Mouse (Mus musculus): Measurements from ENCODE around the gene Rbms1. TPM values are rescaled to one million over a fixed set of nuclear protein-coding genes. Genes with fewer than 3 reads are reported as not detected.
A peak's percentile ranks its signal among the peaks of the same experiment; 100 is the strongest.

Rbms1 gene
- polyA plus RNA-seq, 1 experiment from 2014 or later, result 65.2 TPM

DNA sequence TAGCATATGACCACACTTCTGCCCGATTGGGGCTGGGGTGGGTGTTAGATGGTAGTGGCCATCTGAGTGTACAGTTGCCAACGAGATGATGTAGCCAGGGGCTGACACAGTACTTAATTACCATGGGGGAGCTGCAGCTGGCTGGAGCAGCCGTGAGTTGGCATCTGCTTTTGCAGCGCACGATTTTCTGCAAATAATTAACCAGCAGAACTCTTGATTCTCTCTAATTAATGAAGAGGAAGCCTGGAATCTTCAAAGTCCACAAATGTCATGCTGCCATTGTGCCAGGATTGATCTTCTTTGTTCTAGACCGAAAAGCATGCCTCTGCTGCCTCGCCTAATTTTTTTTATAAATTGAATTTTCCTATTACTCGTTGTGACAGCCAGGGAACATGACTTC lies 249.1 kb downstream of the Rbms1 start:
- Histone ChIP-seq H3K4me2 (no peak overlapping the region; the same call in 1 of the 2 replicates), H3K9ac (replicated peaks) (no peak overlapping the region), H3K27ac (replicated peaks) (no peak overlapping the region), H3K9me3 (replicated peaks) (no peaks in the 10 kb centered on the region), H3K4me3 (replicated peaks) (no peak overlapping the region), H3K4me1 (peaks cover 22% of the 10 kb centered on the region), H3K36me3 (no peaks in the 10 kb centered on the region), H3K27me3 (replicated peaks) (no peaks in the 10 kb centered on the region)
- WGBS, result 19% methylated on average over 8 of the region's 8 CpGs
- peak; percentile 75; the same call in 1 of the 2 replicates for ATAC-seq (ENCODE audit: low FRiP score)

DNA sequence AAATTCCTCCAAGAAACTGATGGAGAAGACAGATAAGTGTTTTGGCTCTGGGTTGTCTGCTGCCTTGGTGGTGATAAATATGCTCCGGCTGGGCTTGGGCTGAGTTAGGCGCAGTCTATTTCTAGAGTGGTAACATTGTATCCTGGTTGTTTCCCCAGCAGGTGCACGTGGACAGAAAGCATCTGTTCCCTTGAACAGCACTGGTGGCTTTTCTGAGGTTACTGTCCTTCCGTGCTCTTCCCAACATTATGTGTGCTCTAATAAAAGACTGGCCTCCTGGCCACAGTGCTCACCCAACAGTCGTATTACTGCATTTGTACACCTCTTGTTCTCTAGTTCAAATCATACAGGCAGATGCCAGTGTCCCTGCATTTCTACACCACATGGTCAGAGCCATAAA lies 250.1 kb downstream of the Rbms1 start:
- H3K9ac ChIP-seq (replicated peaks), result no peak overlapping the region
- WGBS, result 78% methylated on average over 5 of the region's 5 CpGs
- H3K36me3 ChIP-seq, result no peaks in the 10 kb centered on the region
- H3K4me2 ChIP-seq, result no peak overlapping the region
- no peak for ATAC-seq (ENCODE audit: low FRiP score)
- H3K27me3 ChIP-seq (replicated peaks), result no peaks in the 10 kb centered on the region
- H3K4me1 ChIP-seq, result peaks cover 22% of the 10 kb centered on the region
- no peak overlapping the region for H3K27ac ChIP-seq (replicated peaks)
- H3K9me3 ChIP-seq (replicated peaks), result no peaks in the 10 kb centered on the region
- H3K4me3 ChIP-seq (replicated peaks), result no peak overlapping the region

DNA sequence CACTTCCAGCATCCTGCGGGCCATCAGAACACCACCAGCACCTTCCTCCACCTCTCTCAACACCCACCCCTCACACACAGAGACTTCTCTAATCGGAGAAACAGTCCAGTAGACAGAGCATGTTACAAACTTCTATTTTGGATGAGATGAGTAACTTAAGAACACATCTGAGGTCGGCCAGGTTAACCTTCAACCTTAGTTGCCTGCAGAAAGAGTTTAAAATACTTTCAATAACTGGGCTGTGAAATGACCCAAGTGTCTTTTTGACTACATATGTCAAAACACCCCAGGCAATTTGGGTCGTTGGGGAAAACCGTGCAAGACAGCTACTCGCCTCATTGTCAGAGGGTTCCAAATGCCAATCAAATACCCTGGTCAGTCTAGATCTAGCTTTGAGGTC lies 250.5 kb downstream of the Rbms1 start:
- 84% methylated on average over 6 of the region's 6 CpGs for WGBS

DNA sequence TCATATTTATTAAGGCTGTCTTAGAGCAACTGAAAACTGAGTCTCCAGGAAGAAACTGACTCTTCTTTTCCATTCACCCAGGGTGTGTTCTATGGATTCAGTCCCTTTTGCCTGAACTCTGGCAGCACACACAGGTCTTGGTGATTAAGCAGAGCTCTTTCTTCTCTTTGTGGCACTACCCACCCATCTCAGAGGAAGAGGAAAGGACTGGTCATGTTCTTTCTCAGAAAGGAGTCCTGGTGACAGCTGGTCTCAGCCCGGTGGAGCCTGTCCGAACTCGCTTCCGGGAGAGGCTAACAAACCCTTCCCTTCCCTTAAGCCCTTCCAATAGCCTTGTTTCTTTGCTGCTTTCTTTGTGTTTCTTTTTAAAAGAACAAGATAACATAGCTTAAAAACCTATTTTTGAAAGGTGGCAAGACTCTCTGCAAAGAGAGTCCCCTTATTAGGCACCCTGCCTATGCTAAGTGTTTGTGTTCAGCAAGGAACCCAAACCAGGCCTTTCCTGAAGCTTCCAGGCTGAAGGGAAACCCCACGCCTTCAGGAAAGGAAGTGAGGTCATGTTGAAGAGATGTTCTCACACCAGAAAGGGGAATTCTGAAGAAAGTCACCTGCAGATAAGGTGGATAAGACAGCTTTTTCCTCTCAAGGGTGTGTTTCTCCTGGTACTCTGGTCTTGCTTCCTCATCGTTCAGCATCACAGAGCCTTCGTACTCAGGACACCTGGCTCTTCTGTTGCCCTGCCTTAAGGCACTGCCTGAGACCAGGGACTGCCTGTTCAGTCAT lies 251.7 kb downstream of the Rbms1 start:
- no peaks in the 10 kb centered on the region for H3K27me3 ChIP-seq (replicated peaks)
- no peak overlapping the region for H3K27ac ChIP-seq (replicated peaks)
- WGBS, result 94% methylated on average over 7 of the region's 7 CpGs
- H3K4me2 ChIP-seq, result no peak overlapping the region
- no peak overlapping the region for H3K9ac ChIP-seq (replicated peaks)
- peaks cover 22% of the 10 kb centered on the region for H3K4me1 ChIP-seq
- H3K4me3 ChIP-seq (replicated peaks), result no peak overlapping the region
- no peaks in the 10 kb centered on the region for H3K36me3 ChIP-seq
- no peaks in the 10 kb centered on the region for H3K9me3 ChIP-seq (replicated peaks)
- ATAC-seq (ENCODE audit: low FRiP score), result no peak

More for the DNA sequence above, 250.5 kb downstream of the Rbms1 start:
- Histone ChIP-seq H3K27ac (replicated peaks) (no peak overlapping the region), H3K9ac (replicated peaks) (no peak overlapping the region), H3K4me1 (peaks cover 22% of the 10 kb centered on the region), H3K9me3 (replicated peaks) (no peaks in the 10 kb centered on the region), H3K27me3 (replicated peaks) (no peaks in the 10 kb centered on the region), H3K4me2 (no peak overlapping the region), H3K4me3 (replicated peaks) (no peak overlapping the region), H3K36me3 (no peaks in the 10 kb centered on the region)
- no peak for ATAC-seq (ENCODE audit: low FRiP score)

DNA sequence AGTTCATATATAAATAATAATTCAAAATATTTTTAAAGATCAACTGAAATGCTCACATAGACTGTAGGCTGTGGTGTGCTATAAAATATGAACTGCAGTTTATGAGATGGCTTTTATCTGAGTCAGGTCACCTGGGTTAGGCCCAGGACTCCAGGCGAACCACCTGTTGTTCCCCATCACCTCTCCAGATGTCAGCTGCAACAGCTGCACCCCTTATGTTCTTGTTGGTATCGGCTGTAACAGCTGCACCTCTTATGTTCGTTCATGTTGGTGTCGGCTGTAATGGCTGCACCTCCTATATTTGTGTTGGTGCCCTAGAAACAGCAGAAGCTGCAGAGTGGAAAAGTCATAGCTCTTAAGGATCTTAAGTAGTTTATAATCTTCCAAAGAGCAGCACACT lies 252.7 kb downstream of the Rbms1 start:
- H3K27ac ChIP-seq (replicated peaks), result no peak overlapping the region
- no peak for ATAC-seq (ENCODE audit: low FRiP score)
- no peaks in the 10 kb centered on the region for H3K36me3 ChIP-seq
- no peak overlapping the region for H3K4me3 ChIP-seq (replicated peaks)
- peaks cover 18% of the 10 kb centered on the region for H3K4me1 ChIP-seq
- H3K9ac ChIP-seq (replicated peaks), result no peak overlapping the region
- whole genome bisulfite sequencing, result 92% methylated on average over 4 of the region's 4 CpGs
- no peak overlapping the region for H3K4me2 ChIP-seq
- no peaks in the 10 kb centered on the region for H3K27me3 ChIP-seq (replicated peaks)
- H3K9me3 ChIP-seq (replicated peaks), result no peaks in the 10 kb centered on the region

DNA sequence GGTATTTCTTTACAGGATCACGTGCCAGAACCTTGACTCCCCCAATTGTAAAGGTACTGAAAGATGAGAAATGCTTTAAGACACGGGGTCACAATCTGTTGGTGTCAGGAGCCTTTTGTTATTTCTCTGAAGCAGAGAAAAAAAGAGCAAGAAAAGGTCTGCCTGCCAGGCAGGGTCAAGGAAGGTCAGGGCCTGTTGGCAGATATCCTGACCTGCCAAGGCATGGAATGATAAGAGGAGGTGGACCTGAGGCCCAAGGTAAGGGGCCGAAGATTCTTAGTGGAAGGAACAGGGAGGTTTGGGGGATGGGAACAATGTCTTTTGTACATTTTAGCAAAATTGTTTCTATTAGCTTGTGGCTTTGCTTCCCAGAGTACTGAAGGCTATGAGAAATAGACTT lies 254.3 kb downstream of the Rbms1 start:
- H3K36me3 ChIP-seq, result no peaks in the 10 kb centered on the region
- H3K4me3 ChIP-seq (replicated peaks), result no peak overlapping the region
- no peak overlapping the region for H3K4me2 ChIP-seq
- no peaks in the 10 kb centered on the region for H3K27me3 ChIP-seq (replicated peaks)
- H3K9ac ChIP-seq (replicated peaks), result no peak overlapping the region
- H3K9me3 ChIP-seq (replicated peaks), result no peaks in the 10 kb centered on the region
- no peak overlapping the region for H3K27ac ChIP-seq (replicated peaks)
- peaks cover 2% of the 10 kb centered on the region for H3K4me1 ChIP-seq
- ATAC-seq (ENCODE audit: low FRiP score), result no peak
- 60% methylated on average over 3 of the region's 3 CpGs for WGBS

DNA sequence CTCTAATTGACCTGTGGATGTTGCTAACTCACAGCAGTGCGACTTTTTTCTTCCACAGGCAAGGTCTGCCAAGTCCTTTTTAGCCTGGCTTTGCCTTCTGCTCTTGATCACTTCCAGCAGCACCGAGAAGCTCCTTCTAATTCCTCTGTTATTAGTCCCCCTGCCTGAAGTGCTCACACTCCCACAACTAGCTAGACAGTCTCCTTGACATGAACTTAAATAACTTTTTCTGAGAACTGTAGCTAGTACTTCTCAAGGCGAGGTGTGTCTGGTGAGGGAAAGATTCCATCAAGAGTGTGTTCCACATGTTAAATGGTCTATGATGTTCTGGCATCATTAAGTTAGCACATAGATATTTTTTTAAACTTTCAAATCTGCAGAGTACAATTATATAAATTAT lies 256.1 kb downstream of the Rbms1 start:
- no peaks in the 10 kb centered on the region for H3K9me3 ChIP-seq (replicated peaks)

DNA sequence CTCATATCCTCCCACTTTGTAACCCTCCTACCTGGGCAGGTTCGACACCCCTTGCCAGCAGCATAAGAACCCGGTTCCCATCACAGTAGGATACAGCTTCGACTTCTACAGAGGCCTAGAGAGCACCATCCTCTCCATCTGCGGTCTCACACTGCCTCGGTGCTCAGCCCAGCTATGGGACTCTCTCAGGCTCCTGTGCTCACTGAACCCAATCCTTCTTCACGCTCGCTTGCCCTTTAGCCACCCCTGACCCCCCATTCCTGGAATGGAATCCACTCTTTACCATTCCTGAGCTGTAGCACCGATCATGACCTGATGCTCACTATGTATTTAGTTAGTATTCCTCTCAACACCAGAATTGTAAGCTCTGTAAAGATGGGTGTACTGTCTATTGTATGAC lies 257.6 kb downstream of the Rbms1 start:
- Histone ChIP-seq H3K27me3 (replicated peaks) (no peaks in the 10 kb centered on the region), H3K4me1 (no peaks in the 10 kb centered on the region), H3K4me2 (no peak overlapping the region), H3K36me3 (no peaks in the 10 kb centered on the region), H3K9ac (replicated peaks) (no peak overlapping the region), H3K9me3 (replicated peaks) (no peaks in the 10 kb centered on the region), H3K4me3 (replicated peaks) (no peak overlapping the region), H3K27ac (replicated peaks) (no peak overlapping the region)
- WGBS, result 93% methylated on average over 8 of the region's 8 CpGs
- no peak for ATAC-seq (ENCODE audit: low FRiP score)

More for the DNA sequence above, 256.1 kb downstream of the Rbms1 start:
- no peaks in the 10 kb centered on the region for H3K36me3 ChIP-seq
- no peak overlapping the region for H3K4me2 ChIP-seq
- no peak overlapping the region for H3K4me3 ChIP-seq (replicated peaks)
- ATAC-seq (ENCODE audit: low FRiP score), result no peak
- H3K9ac ChIP-seq (replicated peaks), result no peak overlapping the region
- H3K4me1 ChIP-seq, result no peaks in the 10 kb centered on the region
- no peaks in the 10 kb centered on the region for H3K27me3 ChIP-seq (replicated peaks)
- 90% methylated on average over 3 of the region's 3 CpGs for WGBS
- no peak overlapping the region for H3K27ac ChIP-seq (replicated peaks)

DNA sequence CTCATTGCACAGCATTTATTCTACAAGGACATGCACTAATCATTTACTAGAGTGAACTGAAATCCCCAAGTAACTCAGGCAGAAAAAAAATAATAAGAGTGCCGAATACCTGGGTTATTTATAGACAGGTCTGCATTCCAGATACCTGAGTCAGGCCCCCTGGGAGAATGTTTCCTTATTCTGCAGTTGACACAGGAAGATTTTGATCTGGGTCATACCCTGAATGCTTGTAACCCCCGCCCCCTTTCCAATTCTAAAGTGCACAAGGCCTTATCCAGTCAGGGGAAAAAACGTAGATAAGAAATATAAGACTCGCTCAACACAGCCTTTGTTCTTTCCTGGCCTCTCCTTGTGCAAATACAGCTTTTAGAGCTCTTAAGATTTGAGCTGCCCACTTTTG lies 259.7 kb downstream of the Rbms1 start:
- H3K27ac ChIP-seq (replicated peaks), result no peak overlapping the region
- H3K4me1 ChIP-seq, result no peaks in the 10 kb centered on the region
- WGBS, result 74% methylated on average over 4 of the region's 4 CpGs
- H3K9me3 ChIP-seq (replicated peaks), result no peaks in the 10 kb centered on the region
- no peaks in the 10 kb centered on the region for H3K27me3 ChIP-seq (replicated peaks)
- no peak overlapping the region for H3K4me2 ChIP-seq
- ATAC-seq (ENCODE audit: low FRiP score), result no peak
- H3K4me3 ChIP-seq (replicated peaks), result no peak overlapping the region
- H3K36me3 ChIP-seq, result no peaks in the 10 kb centered on the region
- H3K9ac ChIP-seq (replicated peaks), result no peak overlapping the region

DNA sequence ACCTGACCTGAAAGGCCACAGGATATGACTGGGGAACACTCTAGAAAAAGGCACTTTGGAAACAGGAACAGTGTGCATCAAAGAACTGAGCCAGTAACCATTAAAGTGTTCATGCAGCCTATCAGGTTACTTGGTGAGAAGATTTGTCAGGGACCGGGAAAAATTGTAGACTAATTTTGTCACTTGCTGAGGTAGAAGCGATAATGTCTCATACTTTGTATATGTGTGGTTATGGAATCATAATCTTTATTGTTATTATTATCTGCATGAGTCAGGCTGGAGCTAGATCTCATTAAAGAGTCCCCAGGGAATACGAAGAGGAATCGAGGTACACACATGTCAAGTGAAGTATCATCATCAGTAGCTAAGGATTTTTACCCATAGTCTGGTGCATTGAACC lies 262.0 kb downstream of the Rbms1 start:
- Histone ChIP-seq H3K9me3 (replicated peaks) (no peaks in the 10 kb centered on the region), H3K27ac (replicated peaks) (no peak overlapping the region), H3K4me2 (no peak overlapping the region), H3K27me3 (replicated peaks) (no peaks in the 10 kb centered on the region), H3K4me1 (peaks cover 17% of the 10 kb centered on the region), H3K4me3 (replicated peaks) (no peak overlapping the region), H3K9ac (replicated peaks) (no peak overlapping the region), H3K36me3 (no peaks in the 10 kb centered on the region)
- WGBS, result 78% methylated on average over 4 of the region's 4 CpGs
- no peak for ATAC-seq (ENCODE audit: low FRiP score)

All from neural tube, embryonic 15.5 days (tissue).